Mouse (Mus musculus) embryonic facial prominence, embryonic 13.5 days (tissue): ENCODE measurements around the gene Acod1. TPM values are rescaled to one million over a fixed set of nuclear protein-coding genes. Genes with fewer than 3 reads are reported as not detected.
A peak's percentile ranks its signal among the peaks of the same experiment; 100 is the strongest.

ENCODE experiments used
- ATAC-seq: fragments of 200-750 bp; cut with Nextera tagmentation; 2 replicates; pipeline ENCODE4 v1.8.0; 2017; ENCODE audit warnings: low read depth; ENCODE audit not compliant: insufficient number of reproducible peaks, insufficient read depth, low FRiP score, low TSS enrichment
- H3K27ac ChIP-seq: fragments of 300-500 bp; sonication (generic); 2 replicates; pipeline ENCODE4 v1.5.1; 2015; ENCODE audit warnings: moderate library complexity, mild to moderate bottlenecking, inconsistent platforms
- H3K27me3 ChIP-seq: fragments of 300-500 bp; sonication (generic); 2 replicates; pipeline ENCODE4 v1.6.1; 2015; ENCODE audit warnings: mild to moderate bottlenecking, inconsistent platforms
- H3K36me3 ChIP-seq: fragments of 300-500 bp; sonication (generic); 2 replicates; pipeline ENCODE4 v1.6.1; 2015; ENCODE audit warnings: mild to moderate bottlenecking, inconsistent platforms
- H3K4me1 ChIP-seq: fragments of 300-500 bp; sonication (generic); 2 replicates; pipeline ENCODE4 v1.6.1; 2015; ENCODE audit warnings: inconsistent platforms
- H3K4me2 ChIP-seq: fragments of 300-500 bp; sonication (generic); 2 replicates; pipeline ENCODE4 v1.6.1; 2015; ENCODE audit warnings: moderate library complexity, mild to moderate bottlenecking, inconsistent platforms
- H3K4me3 ChIP-seq: fragments of 300-500 bp; sonication (generic); 2 replicates; pipeline ENCODE4 v1.5.1; 2015; ENCODE audit warnings: mild to moderate bottlenecking, inconsistent platforms
- H3K9ac ChIP-seq: fragments of 300-500 bp; sonication (generic); 2 replicates; pipeline ENCODE4 v1.6.1; 2015; ENCODE audit warnings: mild to moderate bottlenecking, inconsistent platforms
- H3K9me3 ChIP-seq: fragments of 300-500 bp; sonication (generic); 2 replicates; pipeline ENCODE4 v1.6.1; 2016; ENCODE audit warnings: inconsistent platforms
- WGBS: fragments of 180-500 bp; shearing (Covaris S2); methylation state at CpG from one replicate; pipeline ENCODE4 v1.1.7; 2015; ENCODE audit warnings: mixed read lengths; 5-methylcytosine and 5-hydroxymethylcytosine counted together
- polyA plus RNA-seq: library from polyadenylated mRNA; unstranded; fragments of >200 nt; fragmentation: Nextera tagmentation; extraction: Ambion mirVana; gene quantifications from 2 replicates; pipeline ENCODE4 v1.2.1, GENCODE M21; 2015

Gene Acod1
- polyA plus RNA-seq, 1 experiment from 2014 or later, result not detected

DNA sequence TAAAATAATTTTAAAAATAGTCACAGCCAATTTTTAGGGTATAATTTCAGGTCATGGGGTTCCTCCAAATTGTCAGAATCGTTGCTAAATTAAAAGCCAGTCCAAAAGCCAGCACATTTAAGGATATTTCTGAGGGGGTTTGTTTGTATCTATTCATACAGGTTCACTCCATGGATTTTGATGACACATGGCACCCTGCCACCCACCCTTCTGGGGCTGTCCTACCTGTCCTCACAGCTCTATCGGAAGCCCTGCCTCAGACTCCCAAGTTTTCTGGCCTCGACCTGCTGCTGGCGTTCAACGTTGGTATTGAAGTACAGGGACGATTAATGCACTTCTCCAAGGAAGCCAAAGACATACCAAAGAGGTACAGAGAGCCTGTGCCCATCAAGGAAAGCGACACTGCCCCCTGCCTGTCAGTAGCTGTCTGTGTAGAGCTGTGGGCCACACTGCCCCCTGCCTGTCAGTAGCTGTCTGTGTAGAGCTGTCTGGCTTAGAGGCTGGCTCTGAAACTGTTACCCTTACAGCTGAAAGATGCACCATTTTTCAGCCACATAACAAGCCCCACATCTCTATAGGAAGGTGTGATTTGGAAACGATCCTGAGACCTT lies 4.5 kb downstream of the Acod1 start:
- H3K27me3 ChIP-seq, result no peaks in the 10 kb centered on the region
- no peak overlapping the region for H3K4me3 ChIP-seq
- H3K4me1 ChIP-seq, result peaks cover 7% of the 10 kb centered on the region; the same call in 1 of the 2 replicates
- no peaks in the 10 kb centered on the region for H3K36me3 ChIP-seq
- H3K27ac ChIP-seq, result no peak overlapping the region
- WGBS, result 39% methylated on average over 8 of the region's 8 CpGs
- no peak overlapping the region for H3K9ac ChIP-seq
- ATAC-seq, result no peak
- no peak overlapping the region for H3K4me2 ChIP-seq
- no peaks in the 10 kb centered on the region for H3K9me3 ChIP-seq

DNA sequence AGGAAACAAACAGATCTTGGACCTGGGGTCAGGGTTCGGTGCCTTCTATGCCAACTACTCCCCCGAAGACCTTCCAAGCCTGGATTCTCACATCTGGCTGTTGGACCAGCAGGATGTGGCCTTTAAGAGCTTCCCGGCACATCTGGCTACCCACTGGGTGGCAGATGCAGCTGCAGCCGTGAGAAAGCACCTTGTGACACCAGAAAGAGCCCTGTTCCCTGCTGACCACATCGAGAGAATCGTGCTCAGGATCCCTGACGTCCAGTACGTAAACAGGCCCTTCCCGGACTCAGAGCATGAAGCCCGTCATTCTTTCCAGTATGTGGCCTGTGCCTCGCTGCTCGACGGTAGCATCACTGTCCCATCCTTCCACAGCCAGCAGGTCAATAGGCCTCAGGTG lies 8.0 kb downstream of the Acod1 start:
- H3K27ac ChIP-seq, result no peak overlapping the region
- H3K9ac ChIP-seq, result no peak overlapping the region
- H3K27me3 ChIP-seq, result no peaks in the 10 kb centered on the region
- no peaks in the 10 kb centered on the region for H3K36me3 ChIP-seq
- ATAC-seq, result no peak
- H3K4me1 ChIP-seq, result no peaks in the 10 kb centered on the region
- H3K4me2 ChIP-seq, result no peak overlapping the region
- no peaks in the 10 kb centered on the region for H3K9me3 ChIP-seq
- no peak overlapping the region for H3K4me3 ChIP-seq
- 85% methylated on average over 13 of the region's 13 CpGs for WGBS

DNA sequence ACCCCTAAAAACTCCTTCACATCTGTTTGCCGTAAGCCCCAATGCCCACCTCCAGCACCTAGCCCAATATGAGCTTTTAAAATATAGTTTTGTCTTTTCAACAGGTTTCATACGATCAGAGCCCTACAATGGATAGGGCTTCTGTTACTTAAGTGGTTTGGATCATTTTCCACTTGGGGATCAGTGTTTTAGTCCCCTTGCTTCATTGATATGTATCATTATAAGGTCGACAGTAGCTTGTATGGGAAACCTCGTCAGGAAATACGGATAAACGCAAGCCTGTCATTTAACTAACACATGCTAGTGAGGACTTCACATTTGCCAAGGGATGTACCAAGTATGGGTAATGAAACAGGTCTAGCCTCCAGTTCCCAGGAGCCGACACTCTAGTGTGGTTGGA lies 9.8 kb downstream of the Acod1 start:
- Histone ChIP-seq H3K36me3 (no peaks in the 10 kb centered on the region), H3K4me2 (no peak overlapping the region), H3K27me3 (no peaks in the 10 kb centered on the region), H3K4me1 (no peaks in the 10 kb centered on the region), H3K9me3 (no peaks in the 10 kb centered on the region), H3K9ac (no peak overlapping the region), H3K27ac (no peak overlapping the region), H3K4me3 (no peak overlapping the region)
- no peak for ATAC-seq
- 86% methylated on average over 7 of the region's 7 CpGs for WGBS

DNA sequence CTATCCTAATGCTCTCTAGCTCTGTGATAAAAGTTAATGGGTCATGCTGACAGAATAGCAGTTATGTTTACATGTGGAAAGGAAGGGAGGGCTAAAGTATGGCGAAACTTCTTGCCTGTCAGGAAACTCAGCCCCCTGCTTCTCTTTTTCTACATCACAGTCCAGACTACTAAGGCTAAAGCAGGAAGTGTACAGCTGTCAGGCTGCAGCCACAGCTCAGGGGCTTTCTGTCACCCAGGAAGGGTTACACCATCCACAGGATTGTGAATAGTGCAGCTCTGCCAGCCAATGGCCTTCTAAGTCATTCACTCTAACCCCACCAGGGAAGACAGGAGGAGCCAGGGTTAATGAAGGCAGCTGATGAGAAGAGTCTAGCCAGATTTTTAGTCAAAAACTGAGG lies 12.2 kb downstream of the Acod1 start:
- 68% methylated on average over 1 of the region's 1 CpGs for WGBS
- H3K4me1 ChIP-seq, result no peaks in the 10 kb centered on the region
- no peak for ATAC-seq
- H3K9ac ChIP-seq, result no peak overlapping the region
- no peak overlapping the region for H3K4me3 ChIP-seq
- H3K4me2 ChIP-seq, result no peak overlapping the region
- no peak overlapping the region for H3K27ac ChIP-seq
- no peaks in the 10 kb centered on the region for H3K36me3 ChIP-seq
- no peaks in the 10 kb centered on the region for H3K27me3 ChIP-seq
- H3K9me3 ChIP-seq, result no peaks in the 10 kb centered on the region

DNA sequence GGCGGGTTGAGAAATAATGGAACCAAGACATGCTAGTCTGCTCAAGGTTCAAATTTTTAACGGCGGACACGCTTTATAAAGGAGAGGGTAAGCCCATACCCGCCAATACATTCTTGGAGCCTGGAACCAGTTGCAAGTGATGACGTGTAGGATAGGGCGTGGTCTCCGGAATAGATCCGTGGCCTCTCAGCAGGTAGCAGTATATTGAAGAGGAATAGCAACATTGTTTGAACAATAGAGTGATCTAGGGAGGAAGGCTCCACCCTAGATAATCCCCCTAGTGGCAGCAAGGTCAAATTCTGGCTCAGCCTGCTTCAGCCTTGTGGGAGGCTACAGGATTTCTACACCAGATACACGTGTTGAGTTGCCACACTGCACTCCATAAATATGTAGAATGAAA lies 12.7 kb downstream of the Acod1 start:
- Histone ChIP-seq H3K4me3 (no peak overlapping the region), H3K27ac (no peak overlapping the region), H3K4me1 (no peaks in the 10 kb centered on the region), H3K27me3 (no peaks in the 10 kb centered on the region), H3K36me3 (no peaks in the 10 kb centered on the region), H3K9ac (no peak overlapping the region), H3K4me2 (no peak overlapping the region), H3K9me3 (no peaks in the 10 kb centered on the region)
- no peak for ATAC-seq
- WGBS, result 83% methylated on average over 10 of the region's 10 CpGs

DNA sequence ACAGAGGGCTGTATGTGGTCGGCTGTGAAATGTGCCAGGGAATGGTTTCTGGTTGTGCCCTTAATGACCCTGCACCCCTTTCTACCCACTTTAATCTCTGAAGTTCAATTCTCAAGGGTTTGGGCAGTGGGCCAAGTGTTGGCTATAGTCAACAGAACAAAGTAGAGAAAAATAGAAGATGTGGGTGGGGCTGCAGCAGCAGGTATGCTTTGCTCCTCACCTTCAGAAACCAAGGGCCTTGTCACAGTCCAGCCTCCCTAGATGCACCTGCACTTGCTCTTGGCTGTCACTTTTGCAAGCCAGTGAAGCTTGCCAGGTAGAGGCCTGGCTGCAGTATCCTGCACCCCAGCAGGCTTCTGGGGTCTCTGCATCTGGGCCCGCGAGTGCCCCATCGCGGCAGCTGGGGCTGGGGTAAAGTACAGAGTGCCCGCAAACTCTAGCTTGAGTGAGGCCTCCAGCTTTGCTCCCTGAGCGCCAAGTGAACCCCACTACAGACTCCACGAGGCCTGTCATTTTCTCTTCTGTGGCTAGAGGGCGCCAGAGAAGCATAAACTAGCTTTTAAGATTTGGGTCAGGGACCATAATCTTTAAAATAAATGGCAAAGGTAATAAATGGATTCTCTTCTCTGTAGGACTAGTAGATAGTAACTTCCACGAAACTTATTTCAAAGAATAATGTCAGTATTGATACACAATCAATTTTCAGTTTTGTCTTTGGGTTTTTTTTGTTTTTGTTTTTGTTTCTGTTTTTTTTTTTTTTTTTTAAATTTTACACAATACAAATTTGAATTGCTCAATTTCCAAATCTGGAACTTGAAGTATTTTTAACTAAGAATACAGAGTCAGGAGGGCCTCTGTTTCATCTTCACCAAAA lies 18.8 kb downstream of the Acod1 start:
- Histone ChIP-seq H3K4me3 (no peak overlapping the region), H3K27ac (no peak overlapping the region), H3K9ac (no peak overlapping the region), H3K9me3 (no peaks in the 10 kb centered on the region), H3K4me2 (no peak overlapping the region), H3K36me3 (no peaks in the 10 kb centered on the region), H3K4me1 (peaks cover 6% of the 10 kb centered on the region; the same call in 1 of the 2 replicates), H3K27me3 (no peaks in the 10 kb centered on the region)
- ATAC-seq, result no peak
- WGBS, result 12% methylated on average over 10 of the region's 10 CpGs

DNA sequence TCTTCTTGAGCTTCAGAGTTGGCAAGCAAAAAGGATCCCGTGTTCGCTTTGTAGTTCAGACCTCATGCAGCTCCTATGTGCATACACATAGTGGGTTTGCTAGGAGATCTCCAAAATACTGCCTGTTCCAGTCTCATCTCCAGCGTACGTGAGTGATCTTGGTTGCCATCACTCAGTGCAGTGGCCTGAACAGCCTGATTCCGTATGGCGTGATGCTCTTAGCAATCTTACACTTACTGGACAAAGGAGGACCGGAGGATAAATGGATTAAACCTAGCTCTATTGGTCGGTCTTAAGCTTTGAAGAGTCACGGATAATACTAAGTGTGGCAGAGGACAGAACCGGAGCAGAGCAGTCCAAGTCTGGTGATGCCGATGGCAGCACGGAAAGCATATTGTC lies 22.7 kb downstream of the Acod1 start:
- Histone ChIP-seq H3K4me1 (peaks cover 10% of the 10 kb centered on the region; the same call in 1 of the 2 replicates), H3K9ac (peak overlapping the region; percentile 83), H3K9me3 (no peaks in the 10 kb centered on the region), H3K27ac (peak overlapping the region; percentile 89), H3K36me3 (peaks cover 26% of the 10 kb centered on the region), H3K4me3 (peak overlapping the region; percentile 69), H3K4me2 (peak overlapping the region; percentile 83), H3K27me3 (no peaks in the 10 kb centered on the region)
- 14% methylated on average over 12 of the region's 12 CpGs for WGBS
- peak; percentile 43; the same call in 1 of the 2 replicates for ATAC-seq

DNA sequence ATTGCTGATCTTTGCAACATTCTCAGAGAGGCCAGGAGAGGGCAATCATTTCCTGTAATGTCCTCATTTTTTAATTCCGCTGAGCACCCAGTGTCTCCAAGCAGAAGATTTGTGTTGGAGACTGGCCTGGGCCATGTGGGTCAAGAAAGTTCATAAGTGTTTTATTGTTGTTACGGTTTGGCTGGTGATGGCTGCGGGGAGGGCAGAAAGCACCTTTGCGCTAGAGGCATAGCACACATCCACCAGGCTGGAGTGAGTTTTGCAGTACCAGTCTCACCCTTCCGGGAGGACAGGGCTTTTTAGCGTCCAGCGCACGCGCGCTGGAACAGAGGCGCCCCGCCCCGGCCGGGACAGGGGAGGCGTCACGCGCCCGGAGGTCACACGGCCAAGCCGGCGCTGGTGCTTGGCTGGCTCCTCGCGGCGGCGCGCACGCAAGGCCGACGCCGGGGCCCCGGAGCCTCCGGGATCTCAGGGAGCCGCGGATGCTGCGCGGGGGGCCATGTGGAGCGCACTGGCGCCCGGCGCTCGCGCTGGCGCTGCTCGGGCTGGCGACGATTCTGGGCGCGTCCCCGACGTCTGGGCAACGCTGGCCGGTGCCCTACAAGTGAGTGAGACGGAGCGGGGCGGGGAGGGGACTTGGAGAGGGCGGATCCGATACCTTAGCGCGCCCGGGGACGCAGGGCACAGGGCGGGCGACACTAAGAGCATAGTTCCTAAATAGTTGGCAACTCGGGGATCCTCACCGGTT lies 23.3 kb downstream of the Acod1 start, which contains the start of gene Cln5:
Cln5 (plus strand) TSS at position 353 of the 748 bp plus-strand sequence.
- Histone ChIP-seq H3K4me3 (peak within 1 kb of the TSS; percentile 69), H3K9ac (peak within 1 kb of the TSS; percentile 83), H3K27ac (peak within 1 kb of the TSS; percentile 89), H3K9me3 (no peaks in the 10 kb centered on the region), H3K36me3 (peaks cover 31% of the 10 kb centered on the region), H3K27me3 (no peaks in the 10 kb centered on the region), H3K4me1 (peaks cover 10% of the 10 kb centered on the region; the same call in 1 of the 2 replicates), H3K4me2 (peak within 1 kb of the TSS; percentile 83)
- peak; percentile 95 for ATAC-seq
- WGBS, result under 1% methylated on average over 65 of the region's 65 CpGs

DNA sequence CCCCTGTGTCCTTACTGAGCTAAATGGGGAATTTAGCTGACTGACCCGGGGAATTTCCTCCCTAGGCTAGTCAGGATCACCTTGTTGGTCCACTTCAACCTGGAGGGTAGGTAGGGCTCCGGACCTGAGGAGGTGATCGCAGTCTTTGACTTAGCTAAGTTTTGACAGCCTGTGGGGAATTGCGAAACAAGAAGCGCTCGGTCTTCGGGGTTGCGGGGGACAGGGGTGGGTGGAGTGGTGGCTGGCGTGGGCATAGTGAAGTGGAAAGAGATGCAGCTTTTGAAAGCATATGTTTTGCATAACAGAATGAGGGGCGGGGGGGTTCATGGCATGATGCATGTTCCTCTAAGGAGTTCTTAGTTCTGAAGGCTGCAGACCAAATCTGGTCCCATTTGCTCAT lies 24.0 kb downstream of the Acod1 start:
- Histone ChIP-seq H3K9me3 (no peaks in the 10 kb centered on the region), H3K36me3 (peaks cover 35% of the 10 kb centered on the region), H3K9ac (peak overlapping the region; percentile 83), H3K27ac (peak overlapping the region; percentile 89), H3K4me2 (peak overlapping the region; percentile 83), H3K27me3 (no peaks in the 10 kb centered on the region), H3K4me3 (peak overlapping the region; percentile 69), H3K4me1 (peaks cover 7% of the 10 kb centered on the region; the same call in 1 of the 2 replicates)
- no peak for ATAC-seq
- 3% methylated on average over 10 of the region's 10 CpGs for WGBS

DNA sequence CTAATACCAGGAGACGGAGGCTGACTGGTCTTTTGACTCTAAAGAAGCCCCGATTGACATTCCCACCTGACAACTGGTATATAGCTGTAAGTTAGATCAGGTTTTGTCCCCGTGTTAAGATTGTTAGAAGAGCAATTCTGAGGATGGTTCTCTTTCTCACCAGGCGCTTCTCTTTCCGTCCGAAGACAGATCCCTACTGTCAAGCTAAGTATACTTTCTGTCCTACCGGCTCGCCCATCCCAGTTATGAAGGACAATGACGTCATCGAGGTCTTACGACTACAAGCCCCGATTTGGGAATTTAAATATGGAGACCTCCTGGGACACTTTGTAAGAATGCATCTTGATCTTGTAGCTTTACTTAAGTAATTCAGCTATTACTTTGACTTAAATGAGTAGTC lies 24.7 kb downstream of the Acod1 start:
- no peak overlapping the region for H3K4me2 ChIP-seq
- no peaks in the 10 kb centered on the region for H3K9me3 ChIP-seq
- no peak overlapping the region for H3K4me3 ChIP-seq
- no peak overlapping the region for H3K27ac ChIP-seq
- no peak for ATAC-seq
- no peaks in the 10 kb centered on the region for H3K27me3 ChIP-seq
- peaks cover 7% of the 10 kb centered on the region; the same call in 1 of the 2 replicates for H3K4me1 ChIP-seq
- H3K36me3 ChIP-seq, result peaks cover 38% of the 10 kb centered on the region
- WGBS, result 93% methylated on average over 12 of the region's 12 CpGs
- H3K9ac ChIP-seq, result no peak overlapping the region

DNA sequence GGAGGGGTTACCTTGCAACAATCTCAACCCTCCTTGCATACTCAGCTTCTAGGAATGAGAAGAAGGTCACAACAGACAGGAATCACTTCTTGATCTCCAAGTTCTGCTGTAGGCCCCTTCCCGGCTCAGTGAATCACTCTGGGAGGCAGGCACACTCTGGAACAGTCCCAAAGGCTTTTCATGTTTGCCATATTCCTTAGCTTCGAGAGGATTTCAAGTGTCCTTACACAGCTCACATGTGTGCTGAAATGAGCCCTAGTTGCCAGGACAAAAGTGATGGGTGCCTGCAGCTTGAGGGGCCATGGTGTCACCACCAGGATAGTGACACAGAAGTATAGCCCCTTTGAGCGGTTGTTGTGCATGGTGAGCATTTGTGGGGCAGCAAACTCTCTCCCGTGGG lies 26.0 kb downstream of the Acod1 start:
- WGBS, result 89% methylated on average over 4 of the region's 4 CpGs
- Histone ChIP-seq H3K9me3 (no peaks in the 10 kb centered on the region), H3K4me2 (no peak overlapping the region), H3K4me1 (peaks cover 7% of the 10 kb centered on the region; the same call in 1 of the 2 replicates), H3K27me3 (no peaks in the 10 kb centered on the region), H3K27ac (no peak overlapping the region), H3K9ac (no peak overlapping the region), H3K4me3 (no peak overlapping the region), H3K36me3 (peaks cover 43% of the 10 kb centered on the region)
- no peak for ATAC-seq
